In genomic region chr7:98672241-98672955, GRCm38 (mm10) we compare ENCODE assay signal across 9 mouse cellular contexts. TPM values are rescaled to one million over a fixed set of nuclear protein-coding genes. Genes with fewer than 3 reads are reported as not detected.
DNase-seq lines count a peak whose midpoint lies in the region; ATAC-seq and TF ChIP-seq lines count a peak whose summit lies in the region.
"Had no signal": no experiment of that assay in that cellular context is flagged by ENCODE, and none has a peak within 500 bp of the region (broad histone marks: within the 10 kb centered on the region; RNA-seq: fewer than 3 reads in every experiment).

No protein-coding gene starts in this region.

- peak; percentile 27; the same call in 1 of the 2 replicates for ATAC-seq in forebrain, postnatal 0 days
- ATAC-seq in forebrain, embryonic 13.5 days, result no peak
- no peak for ATAC-seq in megakaryocyte-erythroid progenitor cell, adult 5-6 weeks (replicated peaks; ENCODE audit: low FRiP score, low TSS enrichment, poor library complexity, severe bottlenecking)
- ATAC-seq in cerebellum, adult (ENCODE audit: insufficient number of reproducible peaks, low FRiP score, low TSS enrichment), result no peak

- no peak for TF ChIP-seq POLR2A in MEL (IDR thresholded peaks at IDR 0.05; ENCODE audit: control insufficient read depth in 1 of 2, insufficient read depth in 1 of 2, low read depth in 1 of 2, low read length in 2 of 2, poor library complexity in 1 of 2)

- H3K4me2 ChIP-seq in forebrain, postnatal 0 days (ENCODE audit: low read depth), result no peak overlapping the region
- no peak overlapping the region for H3K4me2 ChIP-seq in forebrain, embryonic 13.5 days
- H3K4me2 ChIP-seq: neural tube, embryonic 12.5 days had no signal

- H3K27ac ChIP-seq in forebrain, postnatal 0 days (ENCODE audit: low read depth, low read length), result no peak overlapping the region
- H3K27ac ChIP-seq in forebrain, embryonic 13.5 days, result no peak overlapping the region
- H3K27ac ChIP-seq in MEL (ENCODE audit: control insufficient read depth, low read depth, low read length), result no peak overlapping the region
- H3K27ac ChIP-seq in limb, embryonic 10.5 days, result peak overlapping the region; percentile 58
- H3K27ac ChIP-seq: neural tube, embryonic 12.5 days had no signal

- DNase-seq in forebrain, postnatal 0 days, result no peak
- DNase-seq in MEL (ENCODE audit: low read depth, low spot score), result peak; percentile 36
- DNase-seq in gastrocnemius, postnatal 14 days, result peak; percentile 72
- peak; percentile 66 for DNase-seq in limb, embryonic 10.5 days (ENCODE audit: low spot score)
- DNase-seq in left cerebral cortex, postnatal 36 days (ENCODE audit: low spot score in 2 of 2), result no peak

- TF ChIP-seq CTCF in forebrain, postnatal 0 days (IDR thresholded peaks at IDR 0.05; ENCODE audit: low read depth), result no peak
- TF ChIP-seq CTCF in MEL (IDR thresholded peaks at IDR 0.05 in 2 of 3, conservative IDR thresholded peaks at IDR 0.05 in 1 of 3; ENCODE audit: control insufficient read depth in 1 of 3, insufficient read depth in 1 of 3, low read depth in 2 of 3, low read length in 3 of 3, poor library complexity in 1 of 3, severe bottlenecking in 1 of 3), result no peak

- TF ChIP-seq RAD21 in MEL (IDR thresholded peaks at IDR 0.05; ENCODE audit: low read depth, low read length), result no peak

- H3K36me3 ChIP-seq in forebrain, postnatal 0 days (ENCODE audit: insufficient read depth), result no peaks in the 10 kb centered on the region
- no peaks in the 10 kb centered on the region for H3K36me3 ChIP-seq in forebrain, embryonic 13.5 days (ENCODE audit: poor library complexity, severe bottlenecking)
- peaks cover 0 to 6% of the 10 kb centered on the region in 2 experiments; a peak in 2 of 4 replicates for H3K36me3 ChIP-seq in MEL (ENCODE audit: control insufficient read depth in 1 of 2, insufficient read depth in 2 of 2, low read length in 2 of 2)
- no peaks in the 10 kb centered on the region for H3K36me3 ChIP-seq in limb, embryonic 10.5 days
- H3K36me3 ChIP-seq: neural tube, embryonic 12.5 days had no signal

- no peak overlapping the region for H3K9ac ChIP-seq in forebrain, postnatal 0 days
- H3K9ac ChIP-seq in forebrain, embryonic 13.5 days, result no peak overlapping the region
- no peak overlapping the region for H3K9ac ChIP-seq in MEL (ENCODE audit: control insufficient read depth, low read depth, low read length, poor library complexity, severe bottlenecking)
- H3K9ac ChIP-seq: neural tube, embryonic 12.5 days had no signal

- TF ChIP-seq EP300 in MEL (IDR thresholded peaks at IDR 0.05; ENCODE audit: low read depth in 1 of 2, low read length in 2 of 2), result no peak

- H3K9me3 ChIP-seq in forebrain, postnatal 0 days (ENCODE audit: low read length), result no peaks in the 10 kb centered on the region
- no peaks in the 10 kb centered on the region for H3K9me3 ChIP-seq in forebrain, embryonic 13.5 days (replicated peaks)
- no peaks in the 10 kb centered on the region for H3K9me3 ChIP-seq in MEL (replicated peaks; ENCODE audit: insufficient read depth, low read length)
- no peaks in the 10 kb centered on the region for H3K9me3 ChIP-seq in limb, embryonic 10.5 days (replicated peaks)
- H3K9me3 ChIP-seq: neural tube, embryonic 12.5 days had no signal

- intact Hi-C loops in gastrocnemius, postnatal 14 days (cut with DNase I; ENCODE audit: low total_unique reads), result no loop called here
- intact Hi-C loops in left cerebral cortex, postnatal 36 days (cut with DNase I), result no loop called here

- 69% methylated on average over 11 of the region's 11 CpGs for WGBS in forebrain, postnatal 0 days
- WGBS in forebrain, embryonic 13.5 days, result 71% methylated on average over 11 of the region's 11 CpGs
- WGBS in limb, embryonic 10.5 days, result 45% methylated on average over 11 of the region's 11 CpGs

- H3K79me2 ChIP-seq in MEL (ENCODE audit: control insufficient read depth, insufficient read depth, low read length, poor library complexity), result no peaks in the 10 kb centered on the region

- no peaks in the 10 kb centered on the region for H3K27me3 ChIP-seq in forebrain, postnatal 0 days (ENCODE audit: insufficient read depth, low read length)
- 0 out of 2 replicates have a peak, but pooled peaks cover 3% of the 10 kb centered on the region for H3K27me3 ChIP-seq in forebrain, embryonic 13.5 days
- H3K27me3 ChIP-seq in MEL (ENCODE audit: control insufficient read depth in 1 of 2, insufficient read depth in 2 of 2, low read length in 2 of 2), result 0 out of 4 replicates have a peak, but pooled peaks cover 0 to 2% of the 10 kb centered on the region in 2 experiments
- peaks cover 5% of the 10 kb centered on the region; the same call in 1 of the 2 replicates for H3K27me3 ChIP-seq in limb, embryonic 10.5 days (ENCODE audit: low read depth, poor library complexity, severe bottlenecking)
- H3K27me3 ChIP-seq: neural tube, embryonic 12.5 days had no signal

- no peaks in the 10 kb centered on the region for H3K4me1 ChIP-seq in forebrain, postnatal 0 days (ENCODE audit: insufficient read depth)
- H3K4me1 ChIP-seq in forebrain, embryonic 13.5 days, result no peaks in the 10 kb centered on the region
- H3K4me1 ChIP-seq in MEL (ENCODE audit: control insufficient read depth in 1 of 2, insufficient read depth in 2 of 2, low read length in 2 of 2), result peaks cover 0 to 13% of the 10 kb centered on the region in 2 experiments; a peak in 2 of 4 replicates
- peaks cover 38% of the 10 kb centered on the region for H3K4me1 ChIP-seq in limb, embryonic 10.5 days
- H3K4me1 ChIP-seq: neural tube, embryonic 12.5 days had no signal

- H3K4me3 ChIP-seq in forebrain, postnatal 0 days (ENCODE audit: low read depth, low read length), result no peak overlapping the region
- H3K4me3 ChIP-seq in forebrain, embryonic 13.5 days, result no peak overlapping the region
- no peak overlapping the region for H3K4me3 ChIP-seq in MEL (ENCODE audit: control insufficient read depth in 1 of 2, insufficient read depth in 1 of 2, low read depth in 2 of 2, low read length in 2 of 2)
- 0 out of 2 replicates have a peak overlapping the region, but pooled peaks have one; percentile 0 for H3K4me3 ChIP-seq in limb, embryonic 10.5 days
- H3K4me3 ChIP-seq: neural tube, embryonic 12.5 days had no signal

TF ChIP-seq in MEL, 35 proteins besides CTCF, POLR2A, EP300 and RAD21:
- TF ChIP-seq MAX (IDR thresholded peaks at IDR 0.05; ENCODE audit: low read length), result peak; percentile 23; the same call in 1 of the 2 replicates
- no peak for TF ChIP-seq ZMIZ1 (IDR thresholded peaks at IDR 0.05; ENCODE audit: low read depth, low read length)

RNA-seq across cellular contexts. Expression of gene Emsy, which starts 15.8 kb away (rescaled TPM):
- 31.9 and 52.4 TPM in 2 replicates for total RNA-seq in forebrain, postnatal 0 days (2014; rRNA removed)
- polyA plus RNA-seq in forebrain, postnatal 0 days (2015; fragmentation: Nextera tagmentation; extraction: Ambion mirVana), result 23.9 and 26.8 TPM in 2 replicates
- polyA plus RNA-seq in forebrain, embryonic 13.5 days (2015; fragmentation: Nextera tagmentation; extraction: Ambion mirVana), result 35.8 and 37.7 TPM in 2 replicates
- total RNA-seq in MEL (2012; rRNA removed), result 10.2 and 10.9 TPM in 2 replicates
- 10 to 100 TPM in 1 of 2 experiments, not detected in 1; 24.1 TPM for polyA plus RNA-seq in MEL (2012; ENCODE audit: insufficient read depth in 1 of 2, insufficient read length in 2 of 2, low read depth in 1 of 2, low replicate concordance in 2 of 2, missing spikeins in 1 of 2)
- 10 to 100 TPM; 19.2 to 19.4 TPM for total RNA-seq in gastrocnemius, postnatal 14 days (2021)
- polyA plus RNA-seq in limb, embryonic 10.5 days (2016; fragmentation: Nextera tagmentation; extraction: Ambion mirVana), result 37.8 and 46.1 TPM in 2 replicates
- 61.8 and 71.5 TPM in 2 replicates for total RNA-seq in megakaryocyte-erythroid progenitor cell, adult 5-6 weeks (2014; fragmentation: Nextera tagmentation)
- total RNA-seq in megakaryocyte-erythroid progenitor cell, adult 5-6 weeks (2017), result 37.3 and 55.5 TPM in 2 replicates
- 10 to 100 TPM; 50.8 to 71.6 TPM for total RNA-seq in left cerebral cortex, postnatal 36 days (2021)

RNA-seq across cellular contexts. Expression of gene Thap12, which starts 30.5 kb away (rescaled TPM):
- total RNA-seq in forebrain, postnatal 0 days (2014; rRNA removed), result 88.8 and 97.3 TPM in 2 replicates
- 45.1 and 51.3 TPM in 2 replicates for polyA plus RNA-seq in forebrain, postnatal 0 days (2015; fragmentation: Nextera tagmentation; extraction: Ambion mirVana)
- polyA plus RNA-seq in forebrain, embryonic 13.5 days (2015; fragmentation: Nextera tagmentation; extraction: Ambion mirVana), result 45.1 and 48.7 TPM in 2 replicates
- 45.0 and 52.7 TPM in 2 replicates for total RNA-seq in MEL (2012; rRNA removed)
- 100 to 1,000 TPM in 1 of 2 experiments, 10 to 100 TPM in 1; 47.7 to 140 TPM for polyA plus RNA-seq in MEL (2012; ENCODE audit: insufficient read depth in 1 of 2, insufficient read length in 2 of 2, low read depth in 1 of 2, low replicate concordance in 2 of 2, missing spikeins in 1 of 2)
- 10 to 100 TPM; 72.2 to 81.4 TPM for total RNA-seq in gastrocnemius, postnatal 14 days (2021)
- polyA plus RNA-seq in limb, embryonic 10.5 days (2016; fragmentation: Nextera tagmentation; extraction: Ambion mirVana), result 50.8 and 56.2 TPM in 2 replicates
- total RNA-seq in megakaryocyte-erythroid progenitor cell, adult 5-6 weeks (2014; fragmentation: Nextera tagmentation), result 50.1 and 50.6 TPM in 2 replicates
- 74.5 and 88.2 TPM in 2 replicates for total RNA-seq in megakaryocyte-erythroid progenitor cell, adult 5-6 weeks (2017)
- 10 to 100 TPM; 54.8 to 60.0 TPM for total RNA-seq in left cerebral cortex, postnatal 36 days (2021)

Comparison
In these comparisons a context has a peak if more than half of its experiments do, and no peak if none do; other contexts are left out.
1. DNase-seq: peak in MEL (single experiment), gastrocnemius, postnatal 14 days (single experiment) and limb, embryonic 10.5 days (single experiment); none in forebrain, postnatal 0 days (single experiment) and left cerebral cortex, postnatal 36 days (0 of 2).